Mouse (Mus musculus) neural tube, embryonic 13.5 days (tissue): ENCODE data around the gene Vac14. TPM values are rescaled to one million over a fixed set of nuclear protein-coding genes. Genes with fewer than 3 reads are reported as not detected.
A peak's percentile ranks its signal among the peaks of the same experiment; 100 is the strongest.

Experiments
- ATAC-seq: fragments of 200-750 bp; cut with Nextera tagmentation; 2 replicates; pipeline ENCODE4 v1.8.0; 2017; ENCODE audit warnings: low read depth, mild to moderate bottlenecking, moderate TSS enrichment, moderate library complexity
- H3K27ac ChIP-seq: fragments of 300-500 bp; sonication (generic); replicated peaks from 2 replicates; pipeline ENCODE4 v1.5.1; 2015; ENCODE audit warnings: moderate library complexity, mild to moderate bottlenecking, inconsistent platforms
- H3K27me3 ChIP-seq: fragments of 300-500 bp; sonication (generic); 2 replicates; pipeline ENCODE4 v1.6.1; 2015; ENCODE audit warnings: mild to moderate bottlenecking, inconsistent platforms
- H3K36me3 ChIP-seq: fragments of 300-500 bp; sonication (generic); 2 replicates; pipeline ENCODE4 v1.6.1; 2015; ENCODE audit warnings: mild to moderate bottlenecking, inconsistent platforms
- H3K4me1 ChIP-seq: fragments of 300-500 bp; sonication (generic); replicated peaks from 2 replicates; pipeline ENCODE4 v1.6.1; 2015; ENCODE audit warnings: inconsistent platforms
- H3K4me2 ChIP-seq: fragments of 300-500 bp; sonication (generic); 2 replicates; pipeline ENCODE4 v1.6.1; 2015; ENCODE audit warnings: inconsistent platforms, mild to moderate bottlenecking, moderate library complexity
- H3K4me3 ChIP-seq: fragments of 300-500 bp; sonication (generic); 2 replicates; pipeline ENCODE4 v1.5.1; 2015; ENCODE audit warnings: mild to moderate bottlenecking, inconsistent platforms
- H3K9ac ChIP-seq: fragments of 300-500 bp; sonication (generic); 2 replicates; pipeline ENCODE4 v1.6.1; 2015; ENCODE audit warnings: moderate library complexity, mild to moderate bottlenecking, inconsistent platforms
- H3K9me3 ChIP-seq: fragments of 300-500 bp; sonication (generic); 2 replicates; pipeline ENCODE4 v1.6.1; 2016; ENCODE audit warnings: inconsistent platforms
- WGBS: fragments of 180-500 bp; shearing (Covaris S2); methylation state at CpG from one replicate; pipeline ENCODE4 v1.1.7; 2015; 5-methylcytosine and 5-hydroxymethylcytosine counted together
- polyA plus RNA-seq: library from polyadenylated mRNA; unstranded; fragments of >200 nt; fragmentation: Nextera tagmentation; extraction: Ambion mirVana; gene quantifications from 2 replicates; pipeline ENCODE4 v1.2.1, GENCODE M21; 2015

Vac14 gene
- polyA plus RNA-seq, 1 experiment from 2014 or later = 25.2 TPM

GRCm38 (mm10) chr8:110745162-110745561 lies 126.8 kb downstream of the Vac14 start:
- Histone ChIP-seq H3K4me3 (no peak overlapping the region), H3K4me2 (no peak overlapping the region), H3K9me3 (no peaks in the 10 kb centered on the region), H3K36me3 (peaks cover 7% of the 10 kb centered on the region), H3K4me1 (no peaks in the 10 kb centered on the region), H3K27me3 (no peaks in the 10 kb centered on the region), H3K27ac (no peak overlapping the region), H3K9ac (no peak overlapping the region)
- ATAC-seq = no peak
- WGBS = 94% methylated on average over 10 of the region's 10 CpGs

- 79% methylated on average over 9 of the region's 9 CpGs for WGBS
- H3K9ac ChIP-seq = no peak overlapping the region
- no peak overlapping the region for H3K27ac ChIP-seq
- no peaks in the 10 kb centered on the region for H3K9me3 ChIP-seq
- H3K27me3 ChIP-seq = no peaks in the 10 kb centered on the region
- no peak overlapping the region for H3K4me3 ChIP-seq
- H3K36me3 ChIP-seq = no peaks in the 10 kb centered on the region
- no peaks in the 10 kb centered on the region for H3K4me1 ChIP-seq
- H3K4me2 ChIP-seq = no peak overlapping the region
- ATAC-seq = no peak
Observed at GRCm38 (mm10) chr8:110746661-110747060, 128.3 kb downstream of the Vac14 start.

GRCm38 (mm10) chr8:110749500-110750170 lies 131.2 kb downstream of the Vac14 start:
- no peaks in the 10 kb centered on the region for H3K27me3 ChIP-seq
- WGBS = 57% methylated on average over 10 of the region's 10 CpGs
- no peak overlapping the region for H3K27ac ChIP-seq
- H3K4me3 ChIP-seq = no peak overlapping the region
- H3K4me1 ChIP-seq = no peaks in the 10 kb centered on the region
- no peak overlapping the region for H3K4me2 ChIP-seq
- no peaks in the 10 kb centered on the region for H3K36me3 ChIP-seq
- H3K9me3 ChIP-seq = no peaks in the 10 kb centered on the region
- H3K9ac ChIP-seq = no peak overlapping the region
- ATAC-seq = peak; percentile 68

GRCm38 (mm10) chr8:110750269-110750668 lies 131.9 kb downstream of the Vac14 start:
- Histone ChIP-seq H3K4me1 (peaks cover 6% of the 10 kb centered on the region), H3K27me3 (no peaks in the 10 kb centered on the region), H3K4me2 (no peak overlapping the region), H3K9ac (no peak overlapping the region), H3K36me3 (no peaks in the 10 kb centered on the region), H3K27ac (no peak overlapping the region), H3K4me3 (no peak overlapping the region), H3K9me3 (no peaks in the 10 kb centered on the region)
- WGBS = 48% methylated on average over 13 of the region's 13 CpGs
- ATAC-seq = no peak

GRCm38 (mm10) chr8:110751490-110751889 lies 133.1 kb downstream of the Vac14 start:
- no peaks in the 10 kb centered on the region for H3K27me3 ChIP-seq
- no peak for ATAC-seq
- H3K36me3 ChIP-seq = no peaks in the 10 kb centered on the region
- no peaks in the 10 kb centered on the region for H3K9me3 ChIP-seq
- peaks cover 7% of the 10 kb centered on the region for H3K4me1 ChIP-seq
- no peak overlapping the region for H3K4me3 ChIP-seq
- H3K27ac ChIP-seq = no peak overlapping the region
- no peak overlapping the region for H3K9ac ChIP-seq
- no peak overlapping the region for H3K4me2 ChIP-seq
- WGBS = 81% methylated on average over 5 of the region's 5 CpGs

GRCm38 (mm10) chr8:110754713-110755112 lies 136.3 kb downstream of the Vac14 start:
- no peaks in the 10 kb centered on the region for H3K36me3 ChIP-seq
- 68% methylated on average over 4 of the region's 4 CpGs for WGBS
- H3K9ac ChIP-seq = no peak overlapping the region
- no peak overlapping the region for H3K27ac ChIP-seq
- H3K4me2 ChIP-seq = no peak overlapping the region
- H3K4me1 ChIP-seq = peaks cover 7% of the 10 kb centered on the region
- no peaks in the 10 kb centered on the region for H3K27me3 ChIP-seq
- H3K9me3 ChIP-seq = no peaks in the 10 kb centered on the region
- no peak for ATAC-seq
- no peak overlapping the region for H3K4me3 ChIP-seq

- no peak overlapping the region for H3K9ac ChIP-seq
- WGBS = 69% methylated on average over 15 of the region's 15 CpGs
- no peak for ATAC-seq
Observed at GRCm38 (mm10) chr8:110755511-110756170, 137.3 kb downstream of the Vac14 start.

GRCm38 (mm10) chr8:110756196-110756595 lies 137.8 kb downstream of the Vac14 start:
- no peak for ATAC-seq

More at GRCm38 (mm10) chr8:110755511-110756170, 137.3 kb downstream of the Vac14 start:
- H3K4me1 ChIP-seq = peaks cover 7% of the 10 kb centered on the region
- H3K9me3 ChIP-seq = no peaks in the 10 kb centered on the region
- no peaks in the 10 kb centered on the region for H3K27me3 ChIP-seq
- H3K36me3 ChIP-seq = no peaks in the 10 kb centered on the region
- H3K4me2 ChIP-seq = no peak overlapping the region
- no peak overlapping the region for H3K27ac ChIP-seq
- no peak overlapping the region for H3K4me3 ChIP-seq

GRCm38 (mm10) chr8:110760280-110760940 lies 142.0 kb downstream of the Vac14 start:
- Histone ChIP-seq H3K9me3 (no peaks in the 10 kb centered on the region), H3K36me3 (no peaks in the 10 kb centered on the region), H3K4me2 (no peak overlapping the region), H3K27me3 (no peaks in the 10 kb centered on the region), H3K27ac (0 out of 2 replicates have a peak overlapping the region, but pooled peaks have one; percentile 13), H3K4me1 (no peaks in the 10 kb centered on the region; the same call in 1 of the 2 replicates), H3K4me3 (no peak overlapping the region), H3K9ac (no peak overlapping the region)
- no peak for ATAC-seq
- WGBS = 72% methylated on average over 7 of the region's 7 CpGs

More at GRCm38 (mm10) chr8:110756196-110756595, 137.8 kb downstream of the Vac14 start:
- Histone ChIP-seq H3K9ac (no peak overlapping the region), H3K27me3 (no peaks in the 10 kb centered on the region), H3K36me3 (no peaks in the 10 kb centered on the region), H3K27ac (no peak overlapping the region), H3K4me2 (no peak overlapping the region), H3K4me3 (no peak overlapping the region), H3K4me1 (peaks cover 7% of the 10 kb centered on the region), H3K9me3 (no peaks in the 10 kb centered on the region)
- WGBS = 86% methylated on average over 5 of the region's 5 CpGs

GRCm38 (mm10) chr8:110761185-110761584 lies 142.8 kb downstream of the Vac14 start:
- Histone ChIP-seq H3K4me1 (no peaks in the 10 kb centered on the region), H3K9me3 (no peaks in the 10 kb centered on the region), H3K4me3 (no peak overlapping the region), H3K9ac (no peak overlapping the region), H3K27ac (no peak overlapping the region), H3K36me3 (no peaks in the 10 kb centered on the region), H3K27me3 (no peaks in the 10 kb centered on the region), H3K4me2 (no peak overlapping the region)
- no peak for ATAC-seq
- whole genome bisulfite sequencing = 60% methylated on average over 5 of the region's 5 CpGs

- no peak overlapping the region for H3K27ac ChIP-seq
- H3K4me2 ChIP-seq = no peak overlapping the region
- 67% methylated on average over 6 of the region's 6 CpGs for WGBS
- H3K9me3 ChIP-seq = no peaks in the 10 kb centered on the region
- no peaks in the 10 kb centered on the region for H3K27me3 ChIP-seq
- no peaks in the 10 kb centered on the region for H3K4me1 ChIP-seq
- no peaks in the 10 kb centered on the region for H3K36me3 ChIP-seq
- no peak for ATAC-seq
- no peak overlapping the region for H3K9ac ChIP-seq
- H3K4me3 ChIP-seq = no peak overlapping the region
Observed at GRCm38 (mm10) chr8:110761988-110762387, 143.6 kb downstream of the Vac14 start.

GRCm38 (mm10) chr8:110764671-110765070 lies 146.3 kb downstream of the Vac14 start:
- ATAC-seq = no peak

More at GRCm38 (mm10) chr8:110764671-110765070, 146.3 kb downstream of the Vac14 start:
- WGBS = 50% methylated on average over 3 of the region's 3 CpGs
- H3K9ac ChIP-seq = no peak overlapping the region
- no peak overlapping the region for H3K27ac ChIP-seq
- no peaks in the 10 kb centered on the region for H3K4me1 ChIP-seq
- no peaks in the 10 kb centered on the region for H3K36me3 ChIP-seq
- no peaks in the 10 kb centered on the region for H3K9me3 ChIP-seq
- H3K4me2 ChIP-seq = no peak overlapping the region
- H3K27me3 ChIP-seq = no peaks in the 10 kb centered on the region
- no peak overlapping the region for H3K4me3 ChIP-seq
